Mouse (Mus musculus) thymus, adult 2 months (tissue): Measurements from ENCODE around the gene Defb22.

Experiments
- CTCF ChIP-seq: fragments of 200-500 bp; IDR thresholded peaks from 2 replicates; pipeline ENCODE4 v1.5.1; 2012; ENCODE audit warnings: mild to moderate bottlenecking, control low read depth, low read length, moderate library complexity, borderline replicate concordance; ENCODE audit not compliant: control insufficient read depth, poor library complexity, insufficient read depth; ENCODE audit errors: extremely low read depth
- POLR2A ChIP-seq: fragments of 200-500 bp; IDR thresholded peaks from 2 replicates; pipeline ENCODE4 v1.6.1; 2012; ENCODE audit warnings: mild to moderate bottlenecking, low read length, control low read depth, moderate library complexity; ENCODE audit not compliant: control insufficient read depth, poor library complexity, insufficient read depth; ENCODE audit errors: extremely low read depth

DNA sequence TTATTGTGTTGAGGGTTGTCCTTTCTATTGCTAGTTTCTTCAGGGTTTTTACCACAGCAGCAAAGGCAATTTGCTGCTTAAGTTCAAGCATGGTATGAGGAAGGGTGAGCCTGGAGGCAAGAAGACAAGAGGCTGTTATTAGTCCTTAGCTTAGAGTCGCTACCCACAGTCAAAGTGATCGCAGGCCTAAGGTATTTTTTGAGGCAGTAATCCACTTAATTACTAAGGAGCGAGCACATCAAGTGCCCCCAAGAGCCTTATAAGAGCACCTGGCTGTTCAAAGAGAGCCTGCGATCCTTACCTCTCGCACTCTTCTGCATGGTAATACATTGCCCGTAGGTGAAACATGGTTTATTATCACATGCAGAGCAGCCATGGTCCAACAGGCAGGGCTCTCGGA, 8.2 kb downstream of the Defb22 start:
- TF ChIP-seq POLR2A (no peak), CTCF (no peak)
